Mouse (Mus musculus): Measurements from ENCODE around the gene Fam98a.

DNA sequence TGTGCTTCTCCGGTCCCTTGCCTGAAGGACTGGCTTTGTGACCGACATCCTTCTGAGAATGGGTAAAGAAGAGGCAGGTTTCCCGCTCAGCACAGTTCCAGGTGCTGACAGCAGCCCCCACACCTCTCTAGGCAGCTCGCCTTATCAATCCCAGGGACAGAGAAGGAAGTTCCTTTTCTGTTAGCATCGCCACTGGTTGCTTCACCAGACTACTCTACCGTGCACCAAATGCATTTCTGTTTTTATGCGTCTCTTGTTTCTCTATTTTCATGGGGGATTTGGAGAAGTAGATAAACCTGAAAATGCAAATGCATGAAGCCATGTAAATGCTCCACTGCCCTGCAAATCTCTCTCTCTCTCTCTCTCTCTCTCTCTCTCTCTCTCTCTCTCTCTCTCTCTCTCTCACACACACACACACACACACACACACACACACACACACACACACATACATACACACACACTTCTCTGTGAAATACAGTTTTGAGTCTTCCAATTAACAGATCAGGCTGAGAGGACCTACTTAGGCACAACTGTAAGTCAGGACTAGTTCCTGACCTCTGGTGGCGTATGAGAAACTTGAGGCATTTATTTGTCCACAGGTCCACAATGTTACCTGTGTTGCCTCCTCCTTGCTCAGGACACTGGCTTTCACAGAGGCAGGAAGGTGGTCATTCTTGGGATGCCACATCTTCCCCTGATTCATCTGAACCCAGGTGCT lies 33.4 kb downstream of the Fam98a start:
- TF ChIP-seq CTCF (IDR thresholded peaks at IDR 0.05; ENCODE audit: extremely low read depth, insufficient read depth, low read length) = no peak
- no peak for TF ChIP-seq POLR2A (IDR thresholded peaks at IDR 0.05; ENCODE audit: extremely low read depth, insufficient read depth, low read length)

Measured in cortical plate, adult 2 months (tissue).